Mouse (Mus musculus): ENCODE data around the gene Zgrf1. TPM values are rescaled to one million over a fixed set of nuclear protein-coding genes. Genes with fewer than 3 reads are reported as not detected.
A peak's percentile ranks its signal among the peaks of the same experiment; 100 is the strongest.

The Zgrf1 gene
- polyA plus RNA-seq, 1 experiment from 2014 or later = 4.5 TPM

GRCm38 (mm10) chr3:127632531-127632930, 79.2 kb downstream of the Zgrf1 start:
- Histone ChIP-seq H3K9me3 (no peaks in the 10 kb centered on the region), H3K4me3 (peak overlapping the region; percentile 55), H3K4me1 (replicated peaks) (peaks cover 46% of the 10 kb centered on the region), H3K9ac (peak overlapping the region; percentile 70), H3K27ac (replicated peaks) (peak overlapping the region; percentile 79), H3K36me3 (no peaks in the 10 kb centered on the region), H3K27me3 (peaks cover 87% of the 10 kb centered on the region), H3K4me2 (peak overlapping the region; percentile 92)
- peak; percentile 74 for ATAC-seq (ENCODE audit: low read depth)
- WGBS = under 1% methylated on average over 32 of the region's 32 CpGs

GRCm38 (mm10) chr3:127633080-127634032, 80.1 kb downstream of the Zgrf1 start, which contains the start of gene Neurog2:
Gene Neurog2 (plus strand): TSS chr3:127633135.
- ATAC-seq (ENCODE audit: low read depth) = peak; percentile 58
- Histone ChIP-seq H3K36me3 (no peaks in the 10 kb centered on the region), H3K4me2 (peak within 1 kb of the TSS; percentile 92), H3K27me3 (peaks cover 87% of the 10 kb centered on the region), H3K4me3 (peak within 1 kb of the TSS; percentile 55), H3K4me1 (replicated peaks) (peaks cover 39% of the 10 kb centered on the region), H3K9ac (peak within 1 kb of the TSS; percentile 70), H3K9me3 (no peaks in the 10 kb centered on the region), H3K27ac (replicated peaks) (peak within 1 kb of the TSS; percentile 79)
- WGBS = under 1% methylated on average over 88 of the region's 92 CpGs

- Histone ChIP-seq H3K4me3 (peak overlapping the region; percentile 55), H3K9me3 (no peaks in the 10 kb centered on the region), H3K27me3 (peaks cover 87% of the 10 kb centered on the region), H3K27ac (replicated peaks) (peak overlapping the region; percentile 79), H3K36me3 (no peaks in the 10 kb centered on the region), H3K4me2 (peak overlapping the region; percentile 92), H3K4me1 (replicated peaks) (peaks cover 34% of the 10 kb centered on the region), H3K9ac (peak overlapping the region; percentile 70)
- WGBS = under 1% methylated on average over 58 of the region's 58 CpGs
- ATAC-seq (ENCODE audit: low read depth) = peak; percentile 88
Observed at GRCm38 (mm10) chr3:127634101-127634983, 81.1 kb downstream of the Zgrf1 start.

- 6% methylated on average over 3 of the region's 3 CpGs for WGBS
- no peak overlapping the region for H3K9ac ChIP-seq
- no peak for ATAC-seq (ENCODE audit: low read depth)
Observed at GRCm38 (mm10) chr3:127634984-127635349, 81.7 kb downstream of the Zgrf1 start.

GRCm38 (mm10) chr3:127639875-127640761, 86.8 kb downstream of the Zgrf1 start:
- ATAC-seq (ENCODE audit: low read depth) = peak; percentile 82
- WGBS = under 1% methylated on average over 36 of the region's 36 CpGs
- Histone ChIP-seq H3K27me3 (peaks cover 88% of the 10 kb centered on the region), H3K4me1 (replicated peaks) (peaks cover 33% of the 10 kb centered on the region), H3K36me3 (no peaks in the 10 kb centered on the region), H3K9ac (0 out of 2 replicates have a peak overlapping the region, but pooled peaks have one; percentile 47), H3K9me3 (no peaks in the 10 kb centered on the region), H3K4me2 (peak overlapping the region; percentile 41), H3K4me3 (peak overlapping the region; percentile 17), H3K27ac (replicated peaks) (no peak overlapping the region)

More at GRCm38 (mm10) chr3:127634984-127635349, 81.7 kb downstream of the Zgrf1 start:
- Histone ChIP-seq H3K4me3 (peak overlapping the region; percentile 55), H3K27me3 (peaks cover 87% of the 10 kb centered on the region), H3K9me3 (no peaks in the 10 kb centered on the region), H3K4me1 (replicated peaks) (peaks cover 40% of the 10 kb centered on the region), H3K27ac (replicated peaks) (0 out of 2 replicates have a peak overlapping the region, but pooled peaks have one; percentile 79), H3K36me3 (no peaks in the 10 kb centered on the region), H3K4me2 (peak overlapping the region; percentile 92)

GRCm38 (mm10) chr3:127640762-127641700, 87.7 kb downstream of the Zgrf1 start:
- peak; percentile 54; the same call in 1 of the 2 replicates for ATAC-seq (ENCODE audit: low read depth)
- H3K9me3 ChIP-seq = no peaks in the 10 kb centered on the region
- H3K4me3 ChIP-seq = peak overlapping the region; percentile 15; the same call in 1 of the 2 replicates
- H3K9ac ChIP-seq = no peak overlapping the region
- H3K4me2 ChIP-seq = peak overlapping the region; percentile 41
- WGBS = 4% methylated on average over 37 of the region's 37 CpGs
- H3K27me3 ChIP-seq = peaks cover 90% of the 10 kb centered on the region
- no peaks in the 10 kb centered on the region for H3K36me3 ChIP-seq
- no peak overlapping the region for H3K27ac ChIP-seq (replicated peaks)
- peaks cover 35% of the 10 kb centered on the region for H3K4me1 ChIP-seq (replicated peaks)

- H3K36me3 ChIP-seq = no peaks in the 10 kb centered on the region
- H3K27ac ChIP-seq (replicated peaks) = no peak overlapping the region
- no peak overlapping the region for H3K4me3 ChIP-seq
- H3K4me1 ChIP-seq (replicated peaks) = peaks cover 42% of the 10 kb centered on the region
- ATAC-seq (ENCODE audit: low read depth) = no peak
- H3K4me2 ChIP-seq = peak overlapping the region; percentile 25; the same call in 1 of the 2 replicates
- no peaks in the 10 kb centered on the region for H3K9me3 ChIP-seq
- WGBS = 3% methylated on average over 5 of the region's 5 CpGs
- H3K9ac ChIP-seq = no peak overlapping the region
- H3K27me3 ChIP-seq = peaks cover 88% of the 10 kb centered on the region
Observed at GRCm38 (mm10) chr3:127642211-127642610, 88.9 kb downstream of the Zgrf1 start.

- peaks cover 23% of the 10 kb centered on the region for H3K4me1 ChIP-seq (replicated peaks)
- no peaks in the 10 kb centered on the region for H3K36me3 ChIP-seq
- peaks cover 53% of the 10 kb centered on the region for H3K27me3 ChIP-seq
- no peak overlapping the region for H3K4me3 ChIP-seq
- no peak overlapping the region for H3K9ac ChIP-seq
- 43% methylated on average over 18 of the region's 18 CpGs for WGBS
- H3K9me3 ChIP-seq = no peaks in the 10 kb centered on the region
- ATAC-seq (ENCODE audit: low read depth) = peak; percentile 33; the same call in 1 of the 2 replicates
- H3K4me2 ChIP-seq = no peak overlapping the region
- no peak overlapping the region for H3K27ac ChIP-seq (replicated peaks)
Observed at GRCm38 (mm10) chr3:127646156-127646825, 93.0 kb downstream of the Zgrf1 start.

- no peak for ATAC-seq (ENCODE audit: low read depth)
- no peaks in the 10 kb centered on the region for H3K4me1 ChIP-seq (replicated peaks)
- no peak overlapping the region for H3K27ac ChIP-seq (replicated peaks)
- no peak overlapping the region for H3K4me3 ChIP-seq
- no peaks in the 10 kb centered on the region for H3K36me3 ChIP-seq
- H3K27me3 ChIP-seq = peaks cover 7% of the 10 kb centered on the region; the same call in 1 of the 2 replicates
- H3K9me3 ChIP-seq = no peaks in the 10 kb centered on the region
- WGBS = 45% methylated on average over 7 of the region's 7 CpGs
- H3K4me2 ChIP-seq = no peak overlapping the region
- no peak overlapping the region for H3K9ac ChIP-seq
Observed at GRCm38 (mm10) chr3:127651742-127652653, 98.7 kb downstream of the Zgrf1 start.
